Mouse (Mus musculus) kidney, postnatal 4 days (tissue): ENCODE measurements at regions not wholly inside any gene's neighbourhood (a gene's known extent, or its start where the extent isn't known, plus 50 kb on each side); places are given as distances from the start of the nearest gene placed in this dataset.
"Not testable (repeated sequence)": the region's sequence is repeated elsewhere in the genome, so short reads cannot be mapped to it uniquely, and the experiment has no call there.

Experiments used
- DNase-seq, 2 experiments: peaks; one replicate each; pipeline ENCODE4 v3.0.0; 2021; ENCODE audit warnings: mixed read lengths in 2 of 2

DNA sequence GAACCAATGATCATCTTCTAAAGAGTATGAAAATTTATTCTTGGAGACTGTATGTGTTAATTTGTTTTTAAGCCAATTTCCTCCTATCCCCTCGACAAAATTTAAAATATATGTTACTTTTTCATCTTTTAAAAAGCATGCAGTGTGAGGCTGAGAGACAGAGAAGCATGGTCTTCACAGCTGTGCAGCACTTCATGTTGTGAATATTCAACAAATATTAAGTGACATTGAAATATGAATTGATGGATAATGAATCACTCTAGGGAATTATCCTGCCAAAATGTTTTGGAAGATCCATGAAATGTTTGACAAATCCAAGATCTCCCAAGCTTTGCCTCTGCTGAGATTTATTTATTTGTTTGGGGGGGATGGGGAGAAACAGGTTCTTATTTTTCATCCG lies 233.9 kb upstream of the Gm11146 start:
- DNase-seq, result no peak

DNA sequence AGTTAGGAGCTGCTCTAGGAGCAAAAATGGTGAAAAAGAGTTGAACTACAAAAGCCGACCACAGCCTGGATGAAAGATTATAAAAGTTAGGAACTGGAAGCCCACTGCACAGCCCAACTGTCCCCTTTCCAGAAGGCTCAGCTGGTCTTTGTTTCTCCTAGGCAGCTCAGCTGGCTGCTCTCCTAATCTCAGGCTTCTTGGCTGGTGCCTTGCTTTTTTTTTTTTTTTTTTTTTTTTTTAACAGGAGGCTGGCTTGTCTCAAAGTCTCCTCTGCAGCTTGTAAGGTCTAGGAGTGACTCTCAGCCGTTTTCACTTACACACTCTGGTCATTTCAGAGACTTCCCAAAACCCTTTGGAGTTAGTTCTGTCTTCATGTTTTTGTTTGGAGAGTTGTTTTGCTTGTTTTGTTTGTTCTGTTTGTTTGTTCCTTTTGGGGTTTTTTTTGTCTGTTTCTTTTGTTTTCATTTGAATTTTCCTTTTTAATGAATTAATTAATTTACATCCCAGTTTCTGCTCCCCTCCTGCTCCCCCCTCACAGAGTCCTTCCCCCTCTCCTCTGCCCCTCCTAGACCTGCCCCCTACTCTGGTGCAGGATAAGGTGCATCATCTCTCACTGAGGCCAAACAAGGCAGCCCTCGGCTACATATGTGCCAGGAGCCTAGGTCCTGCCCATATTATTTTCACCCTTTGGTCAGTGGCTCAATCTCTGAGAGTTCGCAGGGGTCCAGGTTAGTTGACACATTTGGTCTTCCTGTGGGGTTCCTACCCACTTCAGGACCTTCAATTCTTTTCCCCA lies 225.6 kb upstream of the Gm11146 start:
- peak; percentile 57 to 65 for DNase-seq

DNA sequence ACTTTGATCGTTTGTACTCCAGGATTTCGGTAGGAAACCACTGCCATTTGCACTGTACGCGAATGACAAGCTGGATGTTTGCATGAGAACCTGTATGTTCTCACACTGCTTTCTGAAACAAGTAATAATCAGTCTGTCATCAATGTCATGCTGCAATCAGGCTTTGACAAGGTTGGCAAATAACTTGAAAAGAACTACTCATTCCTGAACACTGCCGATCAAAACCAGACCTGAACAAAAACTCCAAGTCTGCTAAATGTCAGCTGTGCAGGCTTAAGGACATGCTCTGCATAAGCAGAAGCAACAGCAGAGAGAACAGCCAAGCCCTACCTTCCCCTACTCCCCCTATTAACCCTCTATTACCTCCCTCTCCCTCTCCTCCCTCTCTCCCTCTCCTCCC lies 197.8 kb upstream of the Gm11146 start:
- DNase-seq, result no peak

DNA sequence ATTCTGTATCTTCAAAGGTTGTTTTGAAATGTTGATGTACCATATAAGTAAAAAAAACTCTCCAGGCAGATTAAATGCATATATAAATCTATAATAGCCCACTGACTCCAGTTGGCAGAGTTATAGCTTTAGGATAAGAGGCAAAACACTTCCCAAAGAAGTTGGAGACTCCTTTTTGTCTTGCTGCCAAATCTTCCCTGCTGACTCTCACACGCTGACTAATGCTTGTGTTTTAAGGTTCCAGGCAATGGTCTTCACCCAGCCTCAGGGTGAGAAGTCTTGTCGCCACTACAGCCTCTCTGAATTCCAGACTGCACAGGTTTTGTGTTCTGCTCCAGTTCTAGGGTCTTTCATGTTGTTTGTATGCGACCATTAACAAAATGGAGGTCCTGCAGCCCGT lies 195.0 kb upstream of the Gm11146 start:
- DNase-seq, result no peak

DNA sequence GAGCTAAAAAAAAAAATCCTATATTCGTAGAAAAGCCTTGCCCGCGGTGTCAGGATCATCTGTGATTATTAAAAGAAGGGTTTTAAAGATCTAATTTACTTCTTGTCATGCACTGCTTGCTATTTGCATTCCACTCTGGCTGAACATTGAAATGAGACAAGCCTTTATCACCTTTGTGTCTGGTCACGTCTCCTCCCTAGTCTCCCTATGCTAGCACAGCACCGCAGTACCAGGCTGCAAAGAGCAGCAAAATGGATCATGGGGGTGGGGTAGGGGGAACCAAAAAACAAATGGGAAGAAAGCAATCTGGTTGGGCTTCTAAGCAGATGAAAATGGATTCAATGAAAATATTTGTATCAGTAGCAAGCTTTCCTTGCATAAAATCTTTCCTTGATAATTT lies 187.8 kb upstream of the Gm11146 start:
- DNase-seq, result no peak

DNA sequence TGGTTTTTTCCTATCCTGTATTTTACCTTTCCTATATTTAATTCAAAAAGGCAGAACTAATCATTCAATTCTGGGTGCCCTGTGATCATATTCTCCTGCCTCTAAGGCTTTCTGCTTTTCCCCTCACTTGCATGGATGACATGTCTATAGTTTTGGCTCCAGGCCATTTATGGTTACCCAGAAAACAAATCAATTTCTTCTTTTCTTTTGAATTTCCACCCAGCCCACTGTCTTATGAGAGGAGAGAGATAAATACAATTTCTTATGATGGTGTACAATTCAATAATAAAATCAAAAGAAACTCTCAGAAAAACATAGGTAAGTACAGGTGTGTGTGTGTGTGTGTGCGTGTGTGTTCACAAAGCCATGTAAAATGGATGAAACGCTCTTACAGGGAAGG lies 187.3 kb upstream of the Gm11146 start:
- no peak for DNase-seq

DNA sequence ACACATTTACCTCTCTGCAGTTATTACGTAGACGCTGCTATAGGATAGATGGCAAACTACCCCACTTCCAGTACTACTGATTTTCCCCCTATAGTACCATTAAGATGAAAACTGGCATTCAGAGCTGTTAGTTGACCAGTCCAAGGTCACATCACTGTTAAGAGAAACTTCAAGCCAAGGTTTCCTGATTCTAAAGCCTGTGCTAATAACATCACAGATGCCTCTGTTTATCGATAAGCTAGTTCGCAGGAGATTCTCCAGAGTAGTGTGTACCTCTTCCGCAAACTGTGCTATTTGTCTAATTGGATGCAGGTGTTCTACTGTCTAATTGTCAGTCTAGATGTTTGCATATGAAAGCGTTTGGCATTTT lies 186.9 kb upstream of the Gm11146 start:
- no peak for DNase-seq

DNA sequence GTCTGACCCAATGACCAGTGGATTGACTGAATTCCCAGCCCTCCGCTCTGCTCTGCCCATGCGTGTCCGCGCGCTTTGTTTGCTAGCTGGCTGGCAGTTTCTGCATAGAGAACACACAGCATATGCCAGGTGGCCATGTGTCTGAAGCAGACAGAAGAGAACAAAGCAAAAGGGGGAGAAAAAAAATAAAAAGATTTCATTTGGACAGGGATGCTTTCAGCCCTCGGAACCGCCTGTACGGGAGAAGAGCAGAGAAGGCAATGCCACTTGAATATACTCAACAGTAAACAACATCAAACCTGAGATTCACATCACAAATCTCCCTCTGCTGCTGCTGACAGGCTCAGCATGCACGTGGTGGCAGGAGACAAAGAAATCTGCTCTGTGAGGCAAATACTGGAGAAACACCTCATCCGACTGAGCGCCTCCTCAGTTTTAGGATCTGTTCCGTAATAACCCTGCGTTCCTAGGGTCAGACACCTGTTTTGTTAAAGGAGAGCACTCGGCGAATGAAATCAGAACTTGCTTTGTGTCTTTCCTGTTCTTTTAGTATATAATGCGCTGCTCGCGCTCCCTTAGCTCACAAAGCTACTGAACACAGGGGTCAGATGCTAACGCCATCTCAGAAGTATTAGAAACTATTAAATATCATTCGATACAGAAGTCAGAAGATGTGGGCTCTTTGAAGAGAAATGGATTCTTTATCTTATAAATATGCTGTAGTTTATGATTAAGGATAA lies 186.3 kb upstream of the Gm11146 start:
- DNase-seq, result peak; percentile 28 to 47

DNA sequence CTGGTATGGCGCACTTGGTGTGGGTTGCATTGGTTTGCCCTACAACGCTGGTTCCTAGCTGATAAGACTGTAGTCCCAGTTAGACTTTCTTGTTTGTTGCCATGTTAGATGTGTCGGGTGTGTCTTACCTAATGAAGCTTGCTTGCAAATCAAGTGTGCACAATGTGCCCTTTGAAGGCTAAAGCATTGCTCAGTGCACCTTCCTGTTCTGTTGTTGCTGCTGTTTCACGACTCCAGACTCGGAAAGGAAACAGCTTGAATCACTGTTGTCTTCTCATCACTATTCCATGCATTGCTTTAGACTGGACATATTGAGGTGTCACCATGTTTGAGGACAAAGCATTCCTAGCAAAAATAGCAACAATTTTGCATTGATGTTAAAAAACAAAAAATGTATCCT lies 185.1 kb upstream of the Gm11146 start:
- DNase-seq, result no peak

DNA sequence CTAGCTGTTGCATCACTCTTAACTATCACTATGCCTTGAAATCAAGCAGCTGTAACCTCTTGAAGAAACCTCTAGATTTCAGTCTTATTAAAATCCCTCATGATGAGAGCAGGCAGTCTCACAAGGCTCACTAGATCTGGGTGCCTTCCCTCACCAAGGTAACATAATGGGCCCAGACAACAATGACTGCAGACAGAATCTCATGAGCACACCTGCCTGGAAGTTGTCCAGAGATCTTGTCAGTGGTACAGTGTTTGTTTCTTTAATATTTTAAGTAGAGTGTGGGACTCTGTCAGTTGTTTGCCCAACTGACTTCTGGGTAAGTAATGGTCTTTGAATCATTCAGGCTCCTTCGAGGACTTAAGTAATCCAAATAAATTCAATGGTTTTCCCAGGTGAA lies 177.1 kb upstream of the Gm11146 start:
- DNase-seq, result no peak

DNA sequence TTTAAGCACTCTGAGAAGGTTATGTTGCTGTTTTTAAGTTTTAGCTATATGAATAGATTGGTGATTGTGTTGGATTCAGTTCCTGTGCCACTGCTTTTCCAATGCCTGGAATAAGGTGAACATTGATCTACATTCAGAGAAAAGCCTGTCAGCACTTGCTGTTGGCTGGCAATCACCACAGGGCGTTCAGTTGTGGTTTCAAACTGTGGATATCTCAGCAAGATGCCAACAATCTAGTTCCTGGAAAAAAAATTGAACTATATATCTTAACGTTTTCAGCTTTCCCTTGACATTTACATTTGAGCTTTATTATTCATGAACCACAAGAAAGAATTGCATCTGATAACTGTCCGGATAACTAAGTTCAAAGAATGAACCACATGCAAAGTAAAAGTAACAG lies 170.2 kb upstream of the Gm11146 start:
- no peak for DNase-seq

DNA sequence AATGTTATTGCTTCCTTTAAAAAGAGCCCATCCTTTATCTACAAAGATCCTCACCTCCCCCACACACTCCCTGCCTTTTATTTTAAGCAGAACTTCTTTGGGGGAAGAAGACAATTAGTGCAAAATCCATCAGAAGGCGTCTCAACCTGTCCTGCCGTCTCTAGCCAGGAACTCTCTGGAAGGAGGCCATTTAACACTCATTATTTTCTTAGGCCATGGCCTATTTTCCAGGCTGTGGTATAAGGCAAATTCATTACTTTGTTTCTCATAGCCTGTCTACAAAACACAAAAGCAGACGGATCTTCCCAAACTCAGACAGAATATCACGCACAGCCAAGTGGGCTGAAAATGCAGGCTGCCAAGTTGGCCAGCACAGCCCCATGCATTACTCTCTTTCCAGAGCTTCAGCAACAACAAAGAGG lies 159.0 kb upstream of the Gm11146 start:
- DNase-seq, result peak; percentile 3 to 12

DNA sequence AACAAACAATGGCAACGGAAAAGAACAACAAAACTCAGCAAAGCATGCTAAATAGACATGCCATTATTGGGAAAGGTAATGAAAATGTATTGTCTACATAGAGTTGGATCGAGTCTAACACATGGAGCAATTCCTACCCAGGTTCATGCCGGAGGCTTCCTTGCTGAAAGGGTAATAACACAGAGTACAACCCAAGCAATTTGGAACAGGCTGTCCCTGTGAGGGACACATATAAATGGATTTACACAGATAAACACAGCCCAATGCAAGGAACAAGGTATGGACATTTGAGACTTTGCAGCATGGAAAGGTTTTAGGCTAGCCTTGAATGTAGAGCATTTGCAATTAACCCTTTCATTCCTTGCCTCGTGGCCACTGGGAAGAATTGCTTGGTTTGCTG lies 158.6 kb upstream of the Gm11146 start:
- DNase-seq, result no peak

DNA sequence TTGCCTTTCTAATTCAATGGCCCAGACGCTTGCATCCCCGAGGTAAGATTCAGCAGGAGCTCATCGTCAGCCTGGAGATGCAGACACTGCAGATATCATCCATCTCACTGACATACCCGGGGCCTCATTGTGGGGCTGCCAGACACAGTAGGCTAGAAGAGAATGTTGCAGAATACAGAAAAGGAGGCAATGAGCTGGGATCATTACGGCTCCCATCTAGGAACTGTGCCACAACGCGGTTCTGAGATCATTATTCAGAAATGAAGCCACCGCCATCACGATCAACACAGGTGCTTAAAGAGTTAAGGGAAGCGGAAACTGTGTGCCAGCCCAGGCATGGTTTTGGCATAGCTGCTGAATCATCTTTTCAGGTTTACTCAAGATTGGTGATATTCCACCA lies 158.1 kb upstream of the Gm11146 start:
- DNase-seq, result no peak

DNA sequence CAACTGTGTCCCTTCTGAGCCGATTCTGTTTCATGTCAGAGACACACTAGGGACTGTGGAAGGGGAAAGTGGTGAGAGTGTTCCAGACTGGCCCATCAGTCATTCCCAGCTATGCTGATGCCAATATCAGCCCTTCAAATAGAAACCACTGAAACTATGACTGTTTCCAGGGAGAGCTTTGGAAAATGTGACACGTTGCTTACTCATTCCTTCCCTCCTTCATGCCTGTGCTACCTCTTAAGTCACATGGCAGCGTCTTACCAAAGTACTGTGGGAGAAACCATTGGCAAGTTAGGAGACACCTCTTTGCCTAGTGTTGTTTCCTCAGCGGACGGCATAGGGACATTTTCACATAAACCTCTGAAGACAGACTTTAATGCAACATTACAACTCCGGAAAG lies 153.0 kb upstream of the Gm11146 start:
- DNase-seq, result no peak

DNA sequence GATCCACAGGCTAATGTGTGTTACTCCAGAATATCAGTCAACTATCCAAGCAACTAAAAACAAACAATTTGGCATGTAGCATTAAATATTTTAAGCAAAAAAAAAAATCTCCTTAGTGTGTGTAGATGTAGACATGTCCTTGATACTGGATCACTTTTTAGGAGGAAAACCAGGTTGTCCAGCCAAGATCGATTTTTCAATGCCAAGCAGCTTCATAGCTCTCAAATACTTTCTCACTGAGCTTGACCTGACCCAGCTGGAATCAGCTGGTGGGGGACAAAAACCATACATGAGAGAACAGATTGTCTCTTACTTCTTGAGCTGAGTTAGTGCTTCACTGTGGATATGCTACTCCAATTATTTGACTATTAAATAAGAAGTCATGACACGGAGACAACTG lies 147.6 kb upstream of the Gm11146 start:
- DNase-seq, result no peak

DNA sequence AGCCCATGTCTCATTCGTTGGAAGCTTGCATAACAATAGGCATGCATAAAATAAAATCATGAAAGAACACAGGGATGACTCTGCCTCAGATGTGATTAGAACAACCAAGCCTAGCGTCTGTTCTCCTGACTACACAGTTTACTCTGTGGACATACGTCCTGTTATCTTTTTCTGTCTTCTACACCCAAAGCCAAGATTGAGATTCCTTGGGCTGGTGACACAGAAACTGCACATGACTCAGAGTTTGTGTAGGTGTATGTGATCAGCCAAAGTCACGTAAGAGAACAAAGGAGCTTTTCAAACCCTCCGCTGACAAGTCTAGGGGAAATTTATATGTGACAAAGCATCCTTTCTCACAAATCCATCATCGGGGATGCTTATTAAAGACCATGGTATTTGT lies 141.9 kb upstream of the Gm11146 start:
- DNase-seq, result no peak

DNA sequence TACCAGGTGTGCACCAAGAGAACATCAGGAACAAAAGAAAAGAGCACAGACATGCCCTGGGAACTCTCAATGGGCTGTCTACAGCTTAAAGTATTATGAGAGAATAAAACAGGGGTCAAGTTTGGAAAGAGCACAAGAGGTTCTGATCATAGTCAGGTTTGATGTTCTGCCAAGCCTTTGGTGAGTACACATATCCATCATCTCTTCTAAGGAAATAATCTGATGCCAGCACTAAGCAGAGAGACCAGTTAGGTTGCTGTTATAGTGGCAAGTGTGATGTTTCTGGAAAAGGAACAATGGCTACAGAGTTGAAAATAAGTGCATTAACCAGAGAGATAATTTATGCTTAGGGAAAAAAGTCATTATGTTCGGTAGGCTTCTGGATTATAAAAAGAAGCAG lies 136.9 kb upstream of the Gm11146 start:
- DNase-seq, result no peak

DNA sequence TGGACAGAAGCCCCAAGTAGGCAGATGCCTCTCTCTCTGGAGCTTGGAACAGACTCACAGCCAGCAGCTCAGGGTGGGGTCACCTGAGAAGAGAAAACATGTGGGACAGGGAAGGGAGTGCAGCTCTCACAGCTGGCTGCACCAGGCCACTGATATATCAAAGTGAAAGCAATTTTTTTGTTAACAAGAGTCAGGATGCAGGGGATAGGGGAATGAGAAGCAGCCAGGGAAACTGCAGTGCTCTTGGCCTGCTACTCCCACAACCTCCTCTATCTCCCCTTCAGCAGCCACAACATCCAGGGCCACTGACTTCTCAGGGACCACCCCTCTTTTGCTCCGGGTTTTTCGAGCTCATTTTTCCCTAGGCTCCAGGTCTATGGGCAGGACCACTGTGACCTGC lies 117.5 kb upstream of the Gm11146 start:
- peak in 1 of 2 experiments; percentile 2 for DNase-seq

DNA sequence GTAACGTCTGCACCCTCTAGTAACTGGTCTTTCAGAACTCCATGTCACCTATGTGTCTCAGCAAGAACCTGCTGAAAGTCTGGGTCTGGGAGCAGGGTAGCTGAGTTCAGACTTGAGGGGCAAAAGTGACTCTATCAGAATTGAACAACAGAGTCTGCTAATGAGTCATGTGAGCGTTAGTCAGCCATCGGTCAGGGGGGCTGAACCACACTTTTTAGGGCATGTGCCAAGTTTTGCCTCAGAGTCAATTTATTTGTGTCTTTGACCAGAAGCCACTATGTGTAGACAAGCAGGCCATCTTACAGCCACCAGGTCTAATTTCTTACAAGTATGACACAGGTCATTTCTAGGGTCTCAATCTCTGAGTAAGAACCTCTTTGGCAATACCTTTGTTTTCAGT lies 115.9 kb upstream of the Gm11146 start:
- not testable (repeated sequence) for DNase-seq

DNA sequence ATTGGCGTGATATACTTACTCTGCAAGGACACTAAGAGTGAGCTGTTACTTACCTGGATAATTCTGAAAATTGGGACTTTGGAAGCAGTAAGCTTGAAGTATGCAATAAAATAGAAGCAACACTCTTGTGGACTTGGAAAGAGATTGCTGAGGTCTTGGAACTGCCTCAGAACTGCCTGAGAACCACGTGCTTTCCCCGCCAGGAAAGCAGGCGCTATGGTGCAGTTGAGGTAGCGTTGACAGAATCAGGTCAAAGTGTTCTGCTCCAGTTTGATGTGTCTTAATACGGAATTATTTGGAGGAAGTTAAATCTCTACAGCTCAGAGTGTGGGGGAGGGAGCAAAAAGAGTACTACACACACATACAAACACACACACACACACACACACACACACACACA lies 102.8 kb upstream of the Gm11146 start:
- DNase-seq, result no peak

DNA sequence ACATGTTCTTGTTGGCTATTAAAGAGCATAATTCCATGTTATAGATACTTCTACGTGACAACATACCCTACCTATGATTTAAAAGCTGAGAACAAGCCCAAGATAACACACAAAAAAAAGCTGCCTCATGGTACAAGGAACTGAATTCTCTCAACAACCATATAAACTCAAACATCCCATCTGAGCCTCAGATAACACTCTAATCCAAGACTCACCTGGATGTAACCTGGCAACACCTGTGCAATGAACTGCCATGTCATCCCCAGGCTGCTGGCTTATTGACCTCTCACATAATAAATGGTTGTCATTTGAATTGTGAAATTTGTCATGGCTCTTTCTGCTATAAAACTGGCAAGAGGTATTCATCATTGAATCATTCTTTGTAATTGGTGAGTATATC lies 93.5 kb upstream of the Gm11146 start:
- DNase-seq, result no peak

DNA sequence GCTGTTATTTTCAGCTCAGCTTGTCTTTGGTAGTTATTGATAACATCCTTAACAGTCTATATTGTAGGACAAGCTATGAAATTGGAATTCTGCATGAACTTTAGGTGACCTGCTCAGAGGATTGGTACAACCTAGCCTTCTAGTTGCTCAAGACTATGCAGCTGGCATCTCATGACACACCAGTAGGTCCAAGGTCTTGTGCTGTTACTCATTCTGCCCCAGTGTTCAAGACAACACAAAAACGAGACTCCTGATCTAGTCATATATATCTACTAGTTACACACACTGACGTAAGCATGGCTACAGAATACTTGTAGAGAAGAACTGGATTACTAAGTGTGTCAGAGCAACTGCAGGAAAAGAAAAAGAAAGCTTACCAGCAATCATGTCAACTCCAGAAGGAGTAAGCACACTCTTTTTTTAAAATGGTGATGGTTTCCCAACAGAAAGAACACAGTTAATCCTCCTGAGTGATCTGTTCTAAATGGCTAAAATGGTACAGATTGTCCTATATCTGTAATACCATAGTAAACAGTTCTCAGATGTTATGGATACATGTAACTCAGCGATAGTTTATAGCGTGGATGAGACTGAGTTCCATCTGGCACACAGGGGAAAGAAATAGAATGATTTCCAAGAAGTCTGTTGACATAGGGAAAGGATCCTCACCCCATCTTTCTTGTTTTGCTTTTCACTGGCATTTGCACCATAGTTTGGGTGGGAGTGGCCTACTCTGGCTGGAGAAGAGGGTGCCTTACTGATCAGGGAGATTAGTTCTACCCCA lies 85.4 kb upstream of the Gm11146 start:
- no peak for DNase-seq

DNA sequence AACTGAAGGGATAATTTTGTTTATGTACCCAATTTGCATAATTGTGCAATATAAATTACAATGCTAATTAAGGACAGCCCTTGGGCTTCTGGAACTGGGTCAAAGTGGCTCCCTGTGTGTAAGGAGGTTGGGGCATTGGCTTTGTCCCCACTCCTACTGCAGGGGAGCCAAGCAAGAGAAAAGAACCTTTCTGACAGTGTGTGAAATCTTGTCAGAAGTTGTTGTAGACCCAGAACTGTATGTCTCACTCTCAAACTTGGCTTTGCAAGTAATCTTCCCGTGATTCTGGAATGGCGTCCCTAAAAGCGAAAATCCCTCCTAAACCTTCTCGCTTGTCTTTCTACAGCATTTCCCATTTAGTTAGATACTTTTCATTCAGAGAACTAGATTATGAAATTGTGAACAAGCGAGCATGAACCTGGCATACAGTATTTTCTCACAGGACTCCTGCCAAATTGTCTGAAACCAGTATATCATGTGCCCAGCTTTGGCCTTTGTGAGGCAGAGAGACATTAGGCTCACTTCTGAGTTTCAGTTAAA lies 83.8 kb upstream of the Gm11146 start:
- no peak for DNase-seq
